Mouse (Mus musculus) embryonic facial prominence, embryonic 15.5 days (tissue): ENCODE data around the gene Tmbim6. TPM values are rescaled to one million over a fixed set of nuclear protein-coding genes. Genes with fewer than 3 reads are reported as not detected.

ENCODE experiments used
- ATAC-seq: fragments of 200-750 bp; cut with Nextera tagmentation; 2 replicates; pipeline ENCODE4 v1.8.0; 2017; ENCODE audit warnings: low read depth, moderate TSS enrichment; ENCODE audit not compliant: insufficient number of reproducible peaks, low FRiP score, low TSS enrichment
- H3K27ac ChIP-seq: fragments of 300-500 bp; sonication (generic); replicated peaks from 2 replicates; pipeline ENCODE4 v1.5.1; 2015; ENCODE audit warnings: mild to moderate bottlenecking, inconsistent platforms
- H3K27me3 ChIP-seq: fragments of 300-500 bp; sonication (generic); 2 replicates; pipeline ENCODE4 v1.6.1; 2015; ENCODE audit warnings: inconsistent platforms
- H3K36me3 ChIP-seq: fragments of 300-500 bp; sonication (generic); 2 replicates; pipeline ENCODE4 v1.6.1; 2015; ENCODE audit warnings: mild to moderate bottlenecking, inconsistent platforms
- H3K4me1 ChIP-seq: fragments of 300-500 bp; sonication (generic); 2 replicates; pipeline ENCODE4 v1.6.1; 2015; ENCODE audit warnings: inconsistent platforms
- H3K4me2 ChIP-seq: fragments of 300-500 bp; sonication (generic); replicated peaks from 2 replicates; pipeline ENCODE4 v1.6.1; 2015; ENCODE audit warnings: mild to moderate bottlenecking, inconsistent platforms
- H3K4me3 ChIP-seq: fragments of 300-500 bp; sonication (generic); replicated peaks from 2 replicates; pipeline ENCODE4 v1.5.1; 2015; ENCODE audit warnings: mild to moderate bottlenecking, inconsistent platforms
- H3K9ac ChIP-seq: fragments of 300-500 bp; sonication (generic); 2 replicates; pipeline ENCODE4 v1.6.1; 2015; ENCODE audit warnings: inconsistent platforms
- H3K9me3 ChIP-seq: fragments of 300-500 bp; sonication (generic); replicated peaks from 2 replicates; pipeline ENCODE4 v1.6.1; 2016; ENCODE audit warnings: inconsistent platforms
- WGBS: fragments of 180-500 bp; shearing (Covaris S2); methylation state at CpG from one replicate; pipeline ENCODE4 v1.1.7; 2015; 5-methylcytosine and 5-hydroxymethylcytosine counted together
- polyA plus RNA-seq: library from polyadenylated mRNA; unstranded; fragments of >200 nt; fragmentation: Nextera tagmentation; extraction: Ambion mirVana; gene quantifications from 2 replicates; pipeline ENCODE4 v1.2.1, GENCODE M21; 2015

The Tmbim6 gene
- polyA plus RNA-seq, 1 experiment from 2014 or later, result 362 TPM

DNA sequence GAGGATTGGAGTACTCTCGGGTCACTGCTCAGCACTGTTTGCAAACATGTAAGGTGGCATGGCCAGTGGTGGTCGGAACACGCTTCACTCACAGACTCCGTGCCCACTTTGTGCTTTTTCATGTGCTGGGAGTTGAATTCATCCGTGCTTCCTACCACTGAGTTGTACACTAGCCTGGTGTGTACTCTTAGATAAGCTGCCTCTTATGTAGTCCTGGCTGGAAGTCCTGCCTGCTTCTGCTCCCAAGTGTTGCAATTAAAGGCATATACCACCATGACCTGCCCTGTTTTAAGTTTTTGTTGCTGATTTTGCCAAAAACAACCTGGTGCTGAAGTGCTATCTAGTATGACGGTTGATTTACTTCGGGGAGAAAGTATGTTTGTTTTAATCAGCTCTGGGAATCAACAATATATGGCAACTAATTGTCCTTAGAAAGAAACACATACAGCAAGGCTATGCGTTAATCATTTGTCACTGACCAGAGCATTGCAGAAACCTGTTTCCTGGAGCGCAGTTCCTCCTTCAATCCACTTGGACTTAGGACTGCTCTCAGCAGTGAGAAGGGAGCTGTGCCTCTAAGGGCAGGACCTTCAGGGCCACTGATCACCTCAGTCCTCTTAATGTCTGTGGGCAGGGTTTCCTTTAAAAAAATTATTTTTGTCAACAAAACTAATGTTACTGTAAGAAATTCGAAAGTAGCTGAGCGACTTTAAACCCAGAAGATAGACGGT, 10.6 kb downstream of the Tmbim6 start:
- H3K27me3 ChIP-seq, result no peaks in the 10 kb centered on the region
- no peak overlapping the region for H3K27ac ChIP-seq
- no peaks in the 10 kb centered on the region for H3K9me3 ChIP-seq
- H3K4me3 ChIP-seq, result no peak overlapping the region
- WGBS, result 91% methylated on average over 12 of the region's 12 CpGs
- ATAC-seq, result no peak
- H3K36me3 ChIP-seq, result peaks cover 61% of the 10 kb centered on the region
- H3K9ac ChIP-seq, result no peak overlapping the region
- no peak overlapping the region for H3K4me2 ChIP-seq
- H3K4me1 ChIP-seq, result peaks cover 17% of the 10 kb centered on the region; the same call in 1 of the 2 replicates

DNA sequence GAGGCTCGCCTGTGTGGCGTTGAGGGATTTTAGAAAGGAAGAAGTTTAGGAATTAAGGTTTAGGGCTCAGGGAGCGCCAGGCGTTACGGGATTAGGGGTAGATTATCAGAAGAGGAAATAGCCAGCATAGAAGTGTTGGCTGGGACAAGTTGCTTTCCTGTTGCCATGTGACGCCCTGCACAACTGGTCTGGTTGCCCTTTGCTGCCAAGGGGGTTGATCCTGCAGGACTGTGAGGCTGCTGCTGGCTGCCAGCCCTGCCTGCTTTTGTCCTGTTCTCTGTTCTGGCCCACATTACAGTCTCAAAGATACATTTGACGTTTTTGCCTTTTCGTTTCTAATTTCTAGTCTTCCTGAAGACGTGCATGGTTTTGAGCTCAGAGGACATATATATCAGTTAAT, 12.5 kb downstream of the Tmbim6 start:
- Histone ChIP-seq H3K4me3 (no peak overlapping the region), H3K9ac (no peak overlapping the region), H3K4me2 (no peak overlapping the region), H3K4me1 (0 out of 2 replicates have a peak, but pooled peaks cover under 1% of the 10 kb centered on the region), H3K27ac (no peak overlapping the region), H3K36me3 (peaks cover 77% of the 10 kb centered on the region), H3K27me3 (no peaks in the 10 kb centered on the region), H3K9me3 (no peaks in the 10 kb centered on the region)
- 80% methylated on average over 9 of the region's 9 CpGs for WGBS
- no peak for ATAC-seq

DNA sequence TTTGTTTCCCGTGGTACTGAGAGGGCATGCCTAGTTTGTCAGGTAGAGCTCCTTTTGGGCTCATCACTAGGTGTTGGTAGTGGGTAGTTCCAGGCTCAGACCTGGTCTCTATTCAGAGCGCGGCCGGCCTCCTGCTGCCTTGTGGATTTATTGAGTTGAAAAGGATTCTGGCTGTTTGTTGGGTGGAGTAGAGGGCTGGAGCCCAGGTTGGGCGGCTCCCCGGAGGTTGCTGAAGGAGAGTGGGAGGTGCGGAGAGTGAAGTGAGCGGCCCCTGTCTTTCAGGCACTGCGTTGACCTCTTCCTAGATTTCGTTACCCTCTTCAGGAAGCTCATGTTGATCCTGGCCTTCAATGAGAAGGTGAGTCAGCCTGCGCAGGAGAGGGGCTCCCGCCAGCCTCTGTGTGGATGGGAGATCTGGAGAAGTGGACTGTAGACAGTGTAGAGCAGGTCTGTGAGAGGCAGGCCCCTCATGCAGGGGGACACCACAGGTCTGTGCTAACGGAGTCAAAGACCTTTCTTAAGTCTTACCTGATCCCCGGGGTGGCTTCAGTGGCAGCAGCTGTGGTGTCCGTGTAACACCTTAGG, 14.4 kb downstream of the Tmbim6 start:
- no peaks in the 10 kb centered on the region for H3K27me3 ChIP-seq
- no peak overlapping the region for H3K27ac ChIP-seq
- WGBS, result 90% methylated on average over 15 of the region's 15 CpGs
- H3K4me1 ChIP-seq, result no peaks in the 10 kb centered on the region
- peaks cover 78% of the 10 kb centered on the region for H3K36me3 ChIP-seq
- no peak overlapping the region for H3K4me2 ChIP-seq
- no peak overlapping the region for H3K9ac ChIP-seq
- no peak overlapping the region for H3K4me3 ChIP-seq
- H3K9me3 ChIP-seq, result no peaks in the 10 kb centered on the region
- no peak for ATAC-seq

DNA sequence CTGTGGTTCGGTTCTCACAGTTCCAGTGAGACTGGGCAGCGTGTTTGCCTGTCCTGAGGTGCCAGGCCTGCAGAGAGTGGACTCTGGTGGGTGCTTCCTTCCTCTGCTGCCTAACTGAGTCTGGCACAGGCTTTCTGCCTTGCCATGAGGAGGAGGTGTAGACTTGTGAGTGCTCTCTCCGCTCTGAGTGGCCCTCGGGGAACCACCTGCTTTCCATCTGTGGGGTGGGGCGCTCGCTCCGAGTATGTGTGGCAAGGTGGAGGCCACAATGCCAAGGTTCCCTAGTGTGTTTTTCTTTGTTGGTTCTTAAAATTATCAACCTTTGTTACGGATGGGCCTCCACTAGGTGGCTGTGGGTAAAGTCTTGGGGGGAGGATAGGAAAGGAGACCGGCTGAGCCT, 16.2 kb downstream of the Tmbim6 start:
- H3K27me3 ChIP-seq, result no peaks in the 10 kb centered on the region
- no peaks in the 10 kb centered on the region for H3K9me3 ChIP-seq
- H3K27ac ChIP-seq, result no peak overlapping the region
- H3K36me3 ChIP-seq, result peaks cover 64% of the 10 kb centered on the region
- no peak for ATAC-seq
- no peak overlapping the region for H3K4me3 ChIP-seq
- H3K9ac ChIP-seq, result no peak overlapping the region
- no peaks in the 10 kb centered on the region for H3K4me1 ChIP-seq
- 84% methylated on average over 9 of the region's 9 CpGs for WGBS
- no peak overlapping the region for H3K4me2 ChIP-seq

DNA sequence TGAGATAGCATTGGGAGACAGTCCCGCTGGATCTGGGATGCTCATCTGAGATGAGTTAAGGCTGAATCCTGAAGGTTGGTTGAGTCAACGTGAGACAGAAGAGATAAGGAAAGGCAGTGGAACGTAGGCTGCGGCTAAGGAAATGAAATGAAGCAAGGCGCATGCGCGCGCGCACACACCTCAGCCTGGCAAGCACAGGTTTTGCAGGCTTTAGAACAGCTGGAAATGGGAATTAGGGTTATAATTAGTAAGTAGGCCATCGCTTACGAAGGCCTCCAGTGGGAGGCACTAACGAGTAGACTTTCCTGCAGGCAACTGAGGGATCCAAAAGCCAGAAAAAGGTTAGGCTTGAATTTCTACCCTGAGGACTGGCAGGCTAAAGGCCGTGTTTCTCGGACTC, 19.1 kb downstream of the Tmbim6 start:
- H3K9me3 ChIP-seq, result no peaks in the 10 kb centered on the region
- no peak for ATAC-seq
- no peak overlapping the region for H3K4me3 ChIP-seq
- WGBS, result 51% methylated on average over 14 of the region's 14 CpGs
- H3K4me2 ChIP-seq, result no peak overlapping the region
- H3K9ac ChIP-seq, result no peak overlapping the region
- peaks cover 35% of the 10 kb centered on the region for H3K36me3 ChIP-seq
- H3K27me3 ChIP-seq, result no peaks in the 10 kb centered on the region
- H3K27ac ChIP-seq, result no peak overlapping the region
- H3K4me1 ChIP-seq, result peaks cover 5% of the 10 kb centered on the region

DNA sequence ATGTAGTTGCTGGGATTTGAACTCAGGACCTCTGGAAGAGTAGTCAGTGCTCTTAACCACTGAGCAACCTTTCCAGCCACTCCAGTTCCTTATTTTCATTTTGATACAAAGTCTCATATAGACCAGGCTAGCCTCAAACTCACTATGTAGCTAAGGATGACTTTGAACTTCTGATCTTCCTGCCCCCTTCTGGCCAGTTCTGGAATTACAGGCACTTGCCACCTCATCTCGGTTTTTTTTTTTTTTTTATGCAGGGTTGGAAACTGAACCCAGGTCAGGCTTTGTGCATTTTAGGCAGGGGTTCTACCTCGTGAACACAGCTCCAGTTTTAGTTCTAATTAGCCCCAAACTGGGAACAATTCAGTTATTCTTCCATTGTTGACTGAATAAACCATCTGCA, 23.1 kb downstream of the Tmbim6 start:
- H3K27me3 ChIP-seq, result no peaks in the 10 kb centered on the region
- 16% methylated on average over 2 of the region's 2 CpGs for WGBS

DNA sequence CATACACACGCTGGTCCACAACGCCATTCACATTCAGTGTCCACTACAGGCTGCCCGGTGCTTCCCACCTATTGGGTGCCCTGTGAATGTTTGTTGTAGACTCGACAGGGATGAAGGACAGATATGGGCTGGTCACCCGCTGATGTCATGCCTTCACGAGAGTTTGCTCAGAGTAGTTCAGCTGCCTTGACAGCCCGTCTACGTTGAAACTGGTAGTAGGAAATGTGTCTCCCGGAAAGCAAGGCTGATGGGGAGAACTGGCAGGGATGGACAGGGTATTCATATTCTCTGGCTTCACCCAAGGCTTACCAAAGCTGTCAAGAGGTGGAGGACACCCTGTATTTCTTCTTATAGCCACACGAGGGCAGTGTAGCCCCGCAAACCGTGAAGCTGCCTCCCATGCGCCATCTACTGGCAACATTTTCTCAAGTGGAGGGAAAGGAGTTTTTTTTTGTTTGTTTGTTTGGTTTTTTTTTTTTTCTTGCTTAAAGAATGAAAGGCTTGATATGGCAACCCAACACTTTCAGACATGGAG, 23.7 kb downstream of the Tmbim6 start:
- ATAC-seq, result no peak
- H3K27ac ChIP-seq, result no peak overlapping the region
- no peaks in the 10 kb centered on the region for H3K27me3 ChIP-seq
- no peaks in the 10 kb centered on the region for H3K36me3 ChIP-seq
- peaks cover 36% of the 10 kb centered on the region for H3K4me1 ChIP-seq
- 0 out of 2 replicates have a peak overlapping the region, but pooled peaks have one; percentile 24 for H3K4me2 ChIP-seq
- H3K9me3 ChIP-seq, result no peaks in the 10 kb centered on the region
- WGBS, result 20% methylated on average over 13 of the region's 13 CpGs
- H3K4me3 ChIP-seq, result no peak overlapping the region
- H3K9ac ChIP-seq, result no peak overlapping the region

More for the DNA sequence above, 23.1 kb downstream of the Tmbim6 start:
- Histone ChIP-seq H3K9ac (no peak overlapping the region), H3K27ac (no peak overlapping the region), H3K4me1 (peaks cover 30% of the 10 kb centered on the region), H3K36me3 (no peaks in the 10 kb centered on the region), H3K9me3 (no peaks in the 10 kb centered on the region), H3K4me2 (no peak overlapping the region), H3K4me3 (no peak overlapping the region)
- no peak for ATAC-seq

DNA sequence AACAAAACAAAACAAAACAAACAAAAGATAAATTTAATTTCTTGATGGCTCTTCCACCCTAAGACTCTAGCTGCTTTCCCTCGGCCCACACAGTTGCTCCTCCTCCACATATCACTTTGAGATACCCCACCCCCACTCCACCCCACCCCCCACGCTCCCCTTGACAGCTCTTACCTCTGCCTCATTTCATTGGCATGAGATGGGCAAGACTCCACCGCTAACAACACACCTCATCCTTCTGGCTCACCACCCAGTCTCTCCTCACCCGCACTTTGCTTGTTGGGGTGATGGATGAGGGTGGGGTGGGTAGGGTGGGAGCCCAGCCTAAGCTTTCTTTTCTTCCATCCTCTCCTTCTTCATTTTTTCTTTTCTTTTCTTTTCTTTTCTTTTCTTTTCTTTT, 24.3 kb downstream of the Tmbim6 start:
- H3K9ac ChIP-seq, result no peak overlapping the region
- no peak overlapping the region for H3K4me3 ChIP-seq
- ATAC-seq, result no peak
- no peak overlapping the region for H3K27ac ChIP-seq
- no peaks in the 10 kb centered on the region for H3K9me3 ChIP-seq
- H3K36me3 ChIP-seq, result peaks cover under 1% of the 10 kb centered on the region; the same call in 1 of the 2 replicates
- H3K4me2 ChIP-seq, result no peak overlapping the region
- no peaks in the 10 kb centered on the region for H3K27me3 ChIP-seq
- H3K4me1 ChIP-seq, result peaks cover 41% of the 10 kb centered on the region
- WGBS, result 31% methylated on average over 4 of the region's 4 CpGs

DNA sequence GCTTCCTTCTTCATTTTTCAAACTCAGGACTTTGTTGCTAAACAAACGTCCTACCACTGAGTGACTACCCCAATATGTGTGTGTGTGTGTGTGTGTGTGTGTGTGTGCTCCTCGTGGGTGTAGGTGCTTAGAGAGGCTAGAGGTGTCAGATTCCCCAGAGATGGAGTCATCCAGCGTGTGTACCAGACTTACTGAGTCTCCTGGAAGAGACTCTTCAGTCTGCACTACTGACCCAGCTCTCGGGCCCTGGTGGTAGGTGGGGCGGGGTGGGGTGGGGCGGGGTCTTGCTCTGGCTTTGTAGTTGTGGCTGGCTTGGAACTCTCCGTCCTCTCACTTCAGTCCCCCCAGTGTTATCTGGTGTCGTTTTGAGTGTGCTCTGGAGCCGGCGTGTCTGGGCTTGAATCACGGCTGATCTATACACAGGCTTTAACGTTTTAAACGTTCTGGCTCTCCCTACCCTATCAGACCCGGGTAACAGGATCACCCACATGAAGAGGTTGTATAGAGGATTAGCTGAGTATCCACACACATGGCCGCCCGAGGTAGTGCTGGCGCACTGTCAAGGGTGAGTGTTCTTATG, 25.1 kb downstream of the Tmbim6 start:
- H3K27ac ChIP-seq, result no peak overlapping the region

DNA sequence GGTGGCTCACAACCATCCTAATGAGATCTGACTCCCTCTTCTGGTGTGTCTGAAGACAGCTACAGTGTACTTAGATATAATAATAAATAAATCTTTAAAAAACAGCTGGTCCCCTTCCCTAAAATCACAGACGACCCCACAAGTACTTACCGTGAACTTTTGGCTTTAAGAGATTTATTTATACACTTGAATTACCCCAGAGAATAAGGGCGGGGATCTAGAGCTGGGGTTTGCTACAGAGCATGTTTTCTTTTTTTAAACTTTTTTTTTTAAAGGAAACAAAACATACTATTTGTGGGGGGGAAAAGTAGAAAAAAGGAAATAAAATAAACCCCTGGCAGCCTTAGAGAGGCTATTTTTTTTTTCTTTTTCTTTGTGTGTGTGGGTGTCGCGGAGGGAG, 27.4 kb downstream of the Tmbim6 start:
- H3K4me2 ChIP-seq, result peak overlapping the region; percentile 40
- peak overlapping the region; percentile 89 for H3K27ac ChIP-seq
- 19% methylated on average over 5 of the region's 5 CpGs for WGBS
- no peak overlapping the region for H3K4me3 ChIP-seq
- ATAC-seq, result no peak
- H3K27me3 ChIP-seq, result no peaks in the 10 kb centered on the region
- H3K36me3 ChIP-seq, result peaks cover 23% of the 10 kb centered on the region
- H3K9me3 ChIP-seq, result no peaks in the 10 kb centered on the region
- no peak overlapping the region for H3K9ac ChIP-seq
- H3K4me1 ChIP-seq, result peaks cover 41% of the 10 kb centered on the region

More for the DNA sequence above, 25.1 kb downstream of the Tmbim6 start:
- H3K36me3 ChIP-seq, result peaks cover 7% of the 10 kb centered on the region; the same call in 1 of the 2 replicates
- no peak overlapping the region for H3K9ac ChIP-seq
- peaks cover 41% of the 10 kb centered on the region for H3K4me1 ChIP-seq
- no peak overlapping the region for H3K4me2 ChIP-seq
- WGBS, result 31% methylated on average over 17 of the region's 17 CpGs
- H3K27me3 ChIP-seq, result no peaks in the 10 kb centered on the region
- H3K4me3 ChIP-seq, result no peak overlapping the region
- ATAC-seq, result no peak
- H3K9me3 ChIP-seq, result no peaks in the 10 kb centered on the region

DNA sequence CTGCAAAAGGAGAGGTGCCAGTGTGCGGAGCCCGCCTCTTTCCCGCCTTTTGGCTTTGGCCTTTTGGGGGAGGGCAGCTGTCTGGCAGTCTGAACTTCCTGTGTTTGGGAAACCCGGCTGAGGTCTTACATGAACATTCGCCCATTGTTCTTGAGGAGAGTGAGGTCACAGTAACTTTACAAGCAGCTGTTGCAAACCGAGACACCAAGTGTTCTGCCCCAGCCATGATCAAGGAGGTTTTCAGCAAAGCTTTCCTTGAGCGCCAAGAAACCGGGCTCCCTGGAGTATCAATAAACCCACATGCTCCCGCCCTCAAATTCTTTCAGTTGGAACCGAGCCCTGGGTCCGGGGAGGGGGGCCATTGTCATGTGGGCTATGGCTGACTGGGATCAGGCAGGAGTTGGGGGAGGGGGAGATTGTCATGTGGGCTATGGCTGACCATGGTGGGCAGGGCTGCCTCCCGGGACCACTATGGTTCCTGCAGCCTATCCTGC, 27.9 kb downstream of the Tmbim6 start:
- Histone ChIP-seq H3K9me3 (no peaks in the 10 kb centered on the region), H3K36me3 (peaks cover 28% of the 10 kb centered on the region), H3K4me1 (peaks cover 41% of the 10 kb centered on the region), H3K27ac (peak overlapping the region; percentile 89), H3K9ac (no peak overlapping the region), H3K27me3 (no peaks in the 10 kb centered on the region), H3K4me2 (peak overlapping the region; percentile 40), H3K4me3 (peak overlapping the region; percentile 13; the same call in 1 of the 2 replicates)
- WGBS, result 8% methylated on average over 12 of the region's 12 CpGs
- peak; percentile 75 for ATAC-seq
